Mouse (Mus musculus): ENCODE results near the gene Hrc.

- TF ChIP-seq GATA1 (IDR thresholded peaks at IDR 0.05; ENCODE audit: low read length) (no peak), TAL1 (IDR thresholded peaks at IDR 0.05; ENCODE audit: low read length) (no peak)
Observed at GRCm38 (mm10) chr7:45346905-45347304, 11.8 kb downstream of the Hrc start.
